Mouse (Mus musculus): ENCODE data around the gene Dlgap4.

The Dlgap4 gene

GRCm38 (mm10) chr2:156749687-156750086 is 136.2 kb downstream of the Dlgap4 start:
- DNase-seq = no peak

DNA sequence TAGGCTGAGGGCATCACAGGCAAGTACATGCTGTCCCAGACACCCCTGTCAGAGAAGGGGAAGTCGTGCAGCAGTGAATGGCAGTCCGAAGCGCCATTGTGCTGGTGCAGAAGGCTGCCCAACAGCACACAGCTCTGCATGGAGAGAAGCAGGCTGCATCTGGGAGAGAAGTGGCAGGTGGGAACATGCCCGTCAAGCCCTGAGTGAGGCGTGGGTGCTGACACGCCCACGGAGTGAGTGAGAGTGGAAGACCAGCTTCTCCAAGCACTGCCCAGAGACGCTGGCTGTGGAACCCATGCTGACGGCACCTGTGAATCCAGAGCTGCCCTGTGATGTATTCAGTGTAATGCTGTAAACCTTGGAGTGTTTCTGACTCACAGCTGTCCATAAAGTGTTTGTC is 143.4 kb downstream of the Dlgap4 start:
- DNase-seq = no peak

DNA sequence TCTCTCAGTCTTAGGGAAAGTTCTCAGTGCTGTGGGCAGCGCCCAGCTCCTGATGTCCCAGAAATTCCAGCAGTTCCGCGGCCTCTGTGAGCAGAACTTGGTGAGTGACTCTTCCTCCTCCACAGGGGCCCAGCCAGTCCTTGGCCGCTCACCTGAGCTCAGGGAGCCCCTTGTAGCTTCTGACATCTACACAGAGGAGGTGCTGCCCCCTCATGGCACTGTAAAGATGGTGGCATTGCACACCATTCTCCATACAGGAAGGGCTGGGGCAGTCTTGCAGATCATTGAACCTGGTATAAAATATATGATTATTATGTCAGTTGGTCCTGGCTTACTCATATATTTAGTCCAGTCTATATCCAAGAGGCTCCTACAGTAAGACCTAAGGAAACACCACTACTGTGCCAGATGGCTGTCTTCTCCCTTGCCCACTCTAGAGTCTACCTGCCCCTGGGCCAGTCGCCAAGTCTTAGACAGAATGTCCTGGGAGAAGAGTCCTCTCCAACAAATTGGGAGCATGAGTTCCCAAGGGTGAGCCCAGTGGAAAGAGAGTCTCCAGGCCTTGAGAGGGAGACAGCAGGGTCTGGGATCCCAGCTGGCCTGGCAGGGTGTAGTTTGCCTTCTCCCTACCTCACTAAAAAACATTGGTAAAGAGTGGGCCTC is 147.5 kb downstream of the Dlgap4 start:
- no peak for DNase-seq

GRCm38 (mm10) chr2:156761521-156762278 is 148.2 kb downstream of the Dlgap4 start:
- no peak for DNase-seq

GRCm38 (mm10) chr2:156762499-156762898 is 149.0 kb downstream of the Dlgap4 start:
- no peak for DNase-seq

DNA sequence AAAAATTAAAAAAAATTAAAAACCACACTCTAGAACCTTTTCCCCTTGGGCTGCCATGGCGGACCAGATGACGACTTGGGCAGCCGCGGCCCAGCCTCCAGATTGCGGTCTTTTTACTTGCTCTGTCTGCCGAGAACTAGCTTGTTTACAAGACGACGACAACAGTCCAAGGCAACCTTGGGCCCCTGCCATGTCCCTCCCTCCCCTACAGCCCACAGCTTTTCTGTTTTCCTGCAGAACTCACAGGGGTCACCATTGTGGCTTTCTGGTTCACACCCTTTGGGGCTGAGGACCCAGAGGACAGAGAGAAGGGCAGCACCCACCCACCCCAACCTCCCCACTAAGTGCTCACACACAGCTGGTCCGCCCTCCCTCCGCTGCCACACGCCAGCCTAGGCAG is 149.6 kb downstream of the Dlgap4 start:
- peak; percentile 78 for DNase-seq

DNA sequence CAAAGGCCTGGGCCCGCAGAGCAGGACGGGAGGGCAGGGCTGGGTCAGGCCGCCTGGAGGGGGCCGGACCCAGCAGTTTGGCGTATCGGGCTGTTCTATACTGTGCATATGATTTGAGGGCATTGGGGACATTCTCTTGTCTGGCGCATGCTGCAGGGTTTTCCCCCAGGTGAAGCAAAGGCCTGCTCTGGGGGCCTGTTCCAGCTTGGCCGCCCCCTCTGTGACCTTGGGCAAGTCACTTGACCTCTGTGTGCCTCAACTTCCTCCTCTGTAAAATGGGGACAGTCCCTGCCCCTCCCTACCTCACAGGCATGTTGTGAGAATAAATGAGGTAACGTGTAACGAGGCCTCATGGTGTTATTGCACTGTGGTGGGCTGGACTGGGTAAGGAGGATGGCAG is 150.5 kb downstream of the Dlgap4 start:
- no peak for DNase-seq

- DNase-seq = no peak
Observed at GRCm38 (mm10) chr2:156764747-156765146, 151.2 kb downstream of the Dlgap4 start.

- no peak for DNase-seq
Observed at GRCm38 (mm10) chr2:156765593-156765992, 152.1 kb downstream of the Dlgap4 start.

- DNase-seq = no peak
Observed at GRCm38 (mm10) chr2:156766227-156767019, 152.9 kb downstream of the Dlgap4 start.

DNA sequence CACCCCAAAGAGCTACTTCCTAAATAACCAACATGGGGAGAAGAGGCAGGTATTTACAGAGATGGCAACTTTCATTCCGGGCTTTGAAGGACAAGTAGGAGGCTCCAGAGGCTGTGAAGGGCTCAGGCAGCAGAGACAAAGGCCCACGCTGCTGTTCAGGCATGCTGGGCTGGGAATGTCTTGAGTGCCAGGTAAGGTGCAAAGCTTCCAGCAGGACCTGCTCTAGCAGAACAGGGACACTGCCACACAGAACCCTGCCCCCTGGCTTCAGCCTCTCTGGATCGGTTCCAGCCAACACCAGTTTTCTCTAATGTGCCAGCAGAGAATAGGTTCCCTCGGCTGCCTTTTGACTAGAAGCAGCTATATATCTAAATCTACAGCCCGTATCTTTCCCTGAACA is 153.6 kb downstream of the Dlgap4 start:
- no peak for DNase-seq

- DNase-seq = no peak
Observed at GRCm38 (mm10) chr2:156769274-156769673, 155.8 kb downstream of the Dlgap4 start.

GRCm38 (mm10) chr2:156773470-156773869 is 160.0 kb downstream of the Dlgap4 start:
- no peak for DNase-seq

DNA sequence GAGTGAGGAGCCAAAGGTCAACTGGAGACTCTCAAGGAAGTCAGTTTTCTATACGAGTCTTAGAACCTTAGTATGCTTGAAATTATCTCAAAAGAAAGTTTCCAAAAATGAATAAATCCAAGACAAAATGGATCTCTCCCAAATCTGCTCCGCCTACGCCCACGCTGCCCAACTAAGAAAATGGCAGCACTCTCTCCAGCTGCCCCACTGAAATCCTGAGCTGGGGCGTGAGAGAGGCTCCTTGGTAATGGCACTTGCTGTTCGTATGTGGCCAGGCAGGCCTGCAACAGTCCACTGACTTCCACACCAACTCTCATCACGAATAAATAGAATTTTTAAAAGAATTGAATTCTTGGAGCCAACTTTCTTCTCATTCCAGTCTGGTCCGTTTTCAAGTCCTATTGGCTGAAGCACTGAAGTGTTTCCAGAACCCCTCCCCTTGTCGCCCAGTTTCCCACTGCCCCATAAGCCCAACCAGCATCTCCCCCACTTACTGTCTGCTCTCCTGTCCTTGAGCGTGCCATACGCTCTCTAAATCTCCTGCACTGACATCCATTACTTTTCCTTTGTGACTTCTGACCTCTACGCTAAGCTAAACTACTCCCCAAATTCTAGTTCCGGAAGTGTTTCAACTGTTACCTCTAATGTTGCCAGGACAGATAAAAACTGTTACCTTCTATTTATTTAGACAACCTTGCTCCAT is 160.7 kb downstream of the Dlgap4 start:
- DNase-seq = no peak

DNA sequence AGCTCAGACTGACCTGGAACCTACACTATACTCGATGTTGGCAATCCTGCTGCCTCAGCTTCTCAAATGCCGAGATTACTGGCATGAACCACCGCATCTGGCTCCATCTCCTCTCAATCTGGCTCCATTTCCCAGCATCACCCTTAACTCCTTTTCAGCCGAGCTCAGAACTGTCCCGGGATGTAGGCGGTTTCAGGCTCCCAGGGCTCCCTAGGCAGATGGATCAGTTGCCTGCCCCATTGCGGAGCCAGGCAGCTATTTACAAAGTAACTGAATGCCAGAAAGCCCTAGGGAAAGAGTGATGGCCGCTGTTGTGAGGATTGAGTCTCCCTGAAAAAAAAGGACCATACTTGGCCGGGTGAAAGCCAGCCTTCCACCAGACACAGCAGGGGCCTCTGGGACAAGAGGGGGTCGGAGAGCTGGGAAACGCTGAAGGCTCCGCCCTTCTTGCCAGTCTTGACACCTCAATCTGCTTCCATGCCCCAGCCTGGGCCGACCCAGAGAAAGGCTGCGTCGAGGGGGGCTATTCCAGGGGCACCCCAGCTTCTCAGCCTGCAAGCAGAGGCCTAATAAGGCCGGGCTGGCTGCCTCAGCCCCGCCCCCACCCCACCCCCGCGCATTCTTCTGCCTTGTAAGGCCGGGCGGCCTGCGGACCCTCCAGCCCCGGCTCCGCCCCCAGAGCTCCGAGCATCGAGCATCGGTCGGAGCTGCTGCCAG is 161.4 kb downstream of the Dlgap4 start, which contains the start of gene Myl9:
Myl9 (plus strand) TSS at position 683 of the 717 bp plus-strand sequence.
- DNase-seq = peak; percentile 57

GRCm38 (mm10) chr2:156775455-156776435 is 162.2 kb downstream of the Dlgap4 start:
- no peak for DNase-seq

GRCm38 (mm10) chr2:156776907-156777306 is 163.4 kb downstream of the Dlgap4 start:
- DNase-seq = no peak

- no peak for DNase-seq
Observed at GRCm38 (mm10) chr2:156777326-156778004, 164.0 kb downstream of the Dlgap4 start.

GRCm38 (mm10) chr2:156778571-156778970 is 165.1 kb downstream of the Dlgap4 start:
- no peak for DNase-seq

DNA sequence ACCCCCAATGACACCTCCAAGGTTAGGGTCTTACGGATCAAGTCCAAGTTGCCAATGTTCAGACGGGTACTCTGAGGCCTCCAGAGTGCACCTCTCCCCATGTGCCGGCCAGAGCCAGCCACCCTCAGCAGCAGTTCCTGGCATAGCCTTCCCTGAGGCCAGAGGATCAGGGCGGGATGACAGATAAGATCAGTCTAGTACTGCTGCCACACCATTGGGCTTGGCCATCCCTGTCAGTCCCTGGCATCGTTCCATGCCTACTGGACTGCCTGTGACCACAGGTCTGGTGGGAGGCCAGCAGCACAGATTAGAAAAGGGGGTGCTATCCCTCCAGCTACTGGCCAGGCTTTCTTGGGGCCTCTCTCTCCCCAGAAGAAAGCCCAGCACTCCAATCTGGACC is 165.5 kb downstream of the Dlgap4 start:
- DNase-seq = no peak
